Mouse (Mus musculus): ENCODE measurements around the gene Ptprq.

The Ptprq gene

GRCm38 (mm10) chr10:107719806-107720205 lies at the start of gene Ptprq:
Ptprq (minus strand) TSS chr10:107720051.
- DNase-seq (ENCODE audit: low spot score in 2 of 2), result no peak

- no peak for DNase-seq (ENCODE audit: low spot score in 2 of 2)
These were observed 39.8 kb upstream of the Ptprq start for GRCm38 (mm10) chr10:107759624-107760023.

GRCm38 (mm10) chr10:107753471-107753870 lies 33.6 kb upstream of the Ptprq start:
- no peak for DNase-seq (ENCODE audit: low spot score in 2 of 2)

GRCm38 (mm10) chr10:107752351-107753143 lies 32.7 kb upstream of the Ptprq start:
- DNase-seq (ENCODE audit: low spot score in 2 of 2), result peak; percentile 71 to 78

GRCm38 (mm10) chr10:107751944-107752343 lies 32.1 kb upstream of the Ptprq start:
- DNase-seq (ENCODE audit: low spot score in 2 of 2), result no peak

- DNase-seq (ENCODE audit: low spot score in 2 of 2), result peak in 1 of 2 experiments; percentile 26
These were observed 27.7 kb upstream of the Ptprq start for GRCm38 (mm10) chr10:107747566-107747965.

- no peak for DNase-seq (ENCODE audit: low spot score in 2 of 2)
These were observed 26.9 kb upstream of the Ptprq start for GRCm38 (mm10) chr10:107746717-107747116.

GRCm38 (mm10) chr10:107739815-107740214 lies 20.0 kb upstream of the Ptprq start:
- DNase-seq (ENCODE audit: low spot score in 2 of 2), result no peak

- no peak for DNase-seq (ENCODE audit: low spot score in 2 of 2)
These were observed 17.9 kb upstream of the Ptprq start for GRCm38 (mm10) chr10:107737743-107738142.

GRCm38 (mm10) chr10:107735448-107735847 lies 15.6 kb upstream of the Ptprq start:
- no peak for DNase-seq (ENCODE audit: low spot score in 2 of 2)

- no peak for DNase-seq (ENCODE audit: low spot score in 2 of 2)
These were observed 14.5 kb upstream of the Ptprq start for GRCm38 (mm10) chr10:107734327-107734726.

- no peak for DNase-seq (ENCODE audit: low spot score in 2 of 2)
These were observed 5.8 kb upstream of the Ptprq start for GRCm38 (mm10) chr10:107725631-107726030.

GRCm38 (mm10) chr10:107704443-107704842 lies 15.4 kb downstream of the Ptprq start:
- peak in 1 of 2 experiments; percentile 2 for DNase-seq (ENCODE audit: low spot score in 2 of 2)

GRCm38 (mm10) chr10:107700944-107701343 lies 18.9 kb downstream of the Ptprq start:
- DNase-seq (ENCODE audit: low spot score in 2 of 2), result no peak

- no peak for DNase-seq (ENCODE audit: low spot score in 2 of 2)
These were observed 21.1 kb downstream of the Ptprq start for GRCm38 (mm10) chr10:107698716-107699115.

GRCm38 (mm10) chr10:107697177-107697576 lies 22.7 kb downstream of the Ptprq start:
- no peak for DNase-seq (ENCODE audit: low spot score in 2 of 2)

- no peak for DNase-seq (ENCODE audit: low spot score in 2 of 2)
These were observed 32.5 kb downstream of the Ptprq start for GRCm38 (mm10) chr10:107687382-107687781.

- DNase-seq (ENCODE audit: low spot score in 2 of 2), result no peak
These were observed 43.9 kb downstream of the Ptprq start for GRCm38 (mm10) chr10:107675994-107676393.

- DNase-seq (ENCODE audit: low spot score in 2 of 2), result no peak
These were observed 51.3 kb downstream of the Ptprq start for GRCm38 (mm10) chr10:107668374-107669094.

GRCm38 (mm10) chr10:107662372-107663065 lies 57.3 kb downstream of the Ptprq start:
- DNase-seq (ENCODE audit: low spot score in 2 of 2), result peak in 1 of 2 experiments; percentile 16

GRCm38 (mm10) chr10:107661970-107662369 lies 57.9 kb downstream of the Ptprq start:
- no peak for DNase-seq (ENCODE audit: low spot score in 2 of 2)

- DNase-seq (ENCODE audit: low spot score in 2 of 2), result no peak
These were observed 60.7 kb downstream of the Ptprq start for GRCm38 (mm10) chr10:107659141-107659540.

All from left cerebral cortex, adult 9 months (tissue).